Mouse (Mus musculus) limb, embryonic 14.5 days (tissue): Measurements from ENCODE around the gene Nfe2l1. TPM values are rescaled to one million over a fixed set of nuclear protein-coding genes. Genes with fewer than 3 reads are reported as not detected.

Experiments used
- ATAC-seq: fragments of 200-750 bp; cut with Nextera tagmentation; 2 replicates; pipeline ENCODE4 v1.8.0; 2017; ENCODE audit warnings: low read depth, moderate number of reproducible peaks, moderate TSS enrichment; ENCODE audit not compliant: low FRiP score
- DNase-seq: peaks from one replicate; pipeline ENCODE4 v3.0.0-alpha.2; 2015; ENCODE audit warnings: low spot score
- H3K27ac ChIP-seq: fragments of 300-500 bp; sonication (generic); replicated peaks from 2 replicates; pipeline ENCODE4 v1.5.1; 2014; ENCODE audit warnings: low read depth, mild to moderate bottlenecking, low read length, moderate library complexity, mixed read lengths
- H3K27me3 ChIP-seq: fragments of 300-500 bp; sonication (generic); 2 replicates; pipeline ENCODE4 v1.6.1; 2014; ENCODE audit warnings: low read length, mixed read lengths; ENCODE audit not compliant: control insufficient read depth, insufficient read depth
- H3K36me3 ChIP-seq: fragments of 300-500 bp; sonication (generic); 2 replicates; pipeline ENCODE4 v1.6.1; 2014; ENCODE audit warnings: mild to moderate bottlenecking, low read length, moderate library complexity, mixed read lengths; ENCODE audit not compliant: control insufficient read depth, insufficient read depth
- H3K4me1 ChIP-seq: fragments of 300-500 bp; sonication (generic); 2 replicates; pipeline ENCODE4 v1.6.1; 2014; ENCODE audit warnings: antibody characterized with exemption, low read length, mixed read lengths; ENCODE audit not compliant: control insufficient read depth, insufficient read depth
- H3K4me2 ChIP-seq: fragments of 300-500 bp; sonication (generic); replicated peaks from 2 replicates; pipeline ENCODE4 v1.6.1; 2014; ENCODE audit warnings: low read depth, mild to moderate bottlenecking, low read length, moderate library complexity; ENCODE audit not compliant: severe bottlenecking
- H3K4me3 ChIP-seq: fragments of 300-500 bp; sonication (generic); replicated peaks from 2 replicates; pipeline ENCODE4 v1.5.1; 2014; ENCODE audit warnings: low read length
- H3K9ac ChIP-seq: fragments of 300-500 bp; sonication (generic); 2 replicates; pipeline ENCODE4 v1.6.1; 2014; ENCODE audit warnings: mild to moderate bottlenecking, low read depth, low read length, moderate library complexity; ENCODE audit not compliant: severe bottlenecking
- H3K9me3 ChIP-seq: fragments of 300-500 bp; sonication (generic); 2 replicates; pipeline ENCODE4 v1.6.1; 2016; ENCODE audit warnings: low read length; ENCODE audit not compliant: control insufficient read depth
- POLR2A ChIP-seq: fragments of 200-500 bp; IDR thresholded peaks from 2 replicates; pipeline ENCODE4 v1.8.0; 2012; ENCODE audit warnings: inconsistent platforms, mild to moderate bottlenecking, moderate library complexity, borderline replicate concordance; ENCODE audit not compliant: insufficient read depth, insufficient read length; ENCODE audit errors: extremely low read depth
- WGBS: fragments of 180-500 bp; shearing (Covaris S2); extraction: QIAGEN DNeasy Blood & Tissue Kit; methylation state at CpG from one replicate; pipeline ENCODE4 v1.1.7; 2014; 5-methylcytosine and 5-hydroxymethylcytosine counted together
- polyA plus RNA-seq, 2 experiments: library from polyadenylated mRNA; depleted of rRNA in 1 of 2; stranded (reverse) in 1 of 2; unstranded in 1 of 2; fragments of >200 nt; fragmentation: Nextera tagmentation in 1 of 2; extraction: Ambion mirVana in 1 of 2; gene quantifications; 2 replicates each; pipeline versions ENCODE4 v1.2.1 to v1.2.3; 2012 to 2014

Nfe2l1 gene
- polyA plus RNA-seq, 2 experiments = 42.0 to 94.5 TPM

DNA sequence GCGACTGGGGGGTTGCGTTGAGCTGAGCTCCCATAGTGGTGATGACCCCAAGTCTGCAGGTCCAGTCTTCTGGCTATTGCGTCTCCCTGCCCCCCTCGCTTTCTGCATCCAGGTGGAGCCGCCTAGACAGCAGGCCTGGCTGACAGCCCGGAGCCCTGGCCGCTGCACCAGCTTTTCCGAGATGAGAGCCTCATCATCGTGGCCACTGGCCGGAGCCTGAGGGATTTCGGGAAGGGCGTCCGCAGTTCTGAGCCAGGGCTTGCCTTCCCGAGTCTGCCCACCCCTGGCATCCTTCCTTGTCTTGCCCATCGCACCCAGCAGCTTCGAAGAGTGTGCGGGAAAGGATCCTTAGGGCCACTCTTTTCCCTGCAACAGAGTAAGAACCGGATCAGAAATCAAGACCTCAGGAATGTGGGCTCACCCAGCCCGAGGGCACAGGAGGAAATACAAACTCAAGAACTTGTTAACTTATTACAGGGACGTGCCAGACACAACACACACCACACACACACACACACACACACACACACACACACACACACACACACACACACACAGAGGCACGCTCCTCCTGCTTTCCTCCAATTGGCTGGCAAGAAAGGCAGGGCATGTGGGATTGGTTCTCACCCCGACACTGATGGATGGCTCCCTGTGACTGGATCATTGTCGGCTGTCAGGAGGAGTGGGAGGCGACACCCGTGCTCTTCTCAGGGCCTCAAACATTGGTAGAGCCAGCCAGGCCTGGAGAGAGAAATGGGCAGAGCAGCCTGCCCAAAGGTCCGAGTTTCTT, 33.6 kb upstream of the Nfe2l1 start:
- Histone ChIP-seq H3K9me3 (no peaks in the 10 kb centered on the region), H3K4me1 (peaks cover 18% of the 10 kb centered on the region), H3K27me3 (0 out of 2 replicates have a peak, but pooled peaks cover 5% of the 10 kb centered on the region), H3K9ac (peak overlapping the region; percentile 25; the same call in 1 of the 2 replicates), H3K4me3 (0 out of 2 replicates have a peak overlapping the region, but pooled peaks have one; percentile 2), H3K36me3 (peaks cover under 1% of the 10 kb centered on the region; the same call in 1 of the 2 replicates), H3K4me2 (peak overlapping the region; percentile 29; the same call in 1 of the 2 replicates), H3K27ac (no peak overlapping the region)
- TF ChIP-seq POLR2A = no peak
- WGBS = 19% methylated on average over 26 of the region's 26 CpGs
- ATAC-seq (no peak), DNase-seq (no peak)

DNA sequence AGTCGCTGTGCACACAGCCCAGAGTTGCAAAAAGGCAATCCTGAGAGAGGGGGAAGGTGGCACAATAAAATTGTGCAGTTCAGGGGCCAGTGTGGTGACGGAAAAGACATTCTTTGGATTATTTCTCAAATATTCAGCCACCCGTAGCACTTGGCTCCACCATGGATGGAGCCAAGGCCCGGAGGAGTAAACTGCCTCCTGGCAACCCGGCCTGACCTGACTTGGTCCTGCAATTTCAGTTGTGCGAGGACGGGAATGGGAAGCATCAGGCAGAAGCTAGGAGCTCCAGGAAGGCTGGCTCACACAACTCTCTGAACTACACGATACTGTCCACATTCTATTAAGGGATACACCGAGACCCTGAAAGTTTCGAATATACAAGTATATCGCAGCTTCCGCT, 32.8 kb upstream of the Nfe2l1 start:
- no peak for DNase-seq
- 78% methylated on average over 12 of the region's 12 CpGs for WGBS
- no peak overlapping the region for H3K9ac ChIP-seq
- peaks cover 9% of the 10 kb centered on the region; the same call in 1 of the 2 replicates for H3K36me3 ChIP-seq
- no peak overlapping the region for H3K27ac ChIP-seq
- H3K4me2 ChIP-seq = peak overlapping the region; percentile 77; the same call in 1 of the 2 replicates
- no peak for TF ChIP-seq POLR2A
- peaks cover 18% of the 10 kb centered on the region for H3K4me1 ChIP-seq
- H3K4me3 ChIP-seq = no peak overlapping the region
- H3K27me3 ChIP-seq = 0 out of 2 replicates have a peak, but pooled peaks cover 5% of the 10 kb centered on the region
- no peak for ATAC-seq
- H3K9me3 ChIP-seq = no peaks in the 10 kb centered on the region

DNA sequence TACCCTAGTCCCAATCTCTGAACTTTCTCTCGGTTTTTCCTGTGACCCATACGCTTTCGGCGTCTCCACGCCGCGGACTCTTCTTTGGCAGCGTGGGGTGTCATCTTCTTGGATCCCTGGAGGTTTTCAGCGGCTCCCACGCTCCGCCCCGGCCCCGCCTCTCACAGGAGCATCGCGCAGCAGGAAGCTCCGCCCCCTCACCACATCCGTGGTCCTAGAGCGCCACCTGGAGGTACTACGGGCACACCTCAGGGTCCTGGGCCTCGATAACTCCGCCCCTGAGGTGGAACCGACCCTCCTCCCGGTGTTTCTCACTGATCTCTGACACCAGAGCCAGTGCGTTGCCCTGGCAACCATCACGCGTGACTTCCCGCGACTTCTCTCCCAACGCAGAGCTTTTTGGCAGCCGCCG, 32.1 kb upstream of the Nfe2l1 start:
- Histone ChIP-seq H3K36me3 (peaks cover 14% of the 10 kb centered on the region; the same call in 1 of the 2 replicates), H3K4me3 (peak overlapping the region; percentile 40), H3K4me1 (peaks cover 18% of the 10 kb centered on the region), H3K27me3 (0 out of 2 replicates have a peak, but pooled peaks cover 5% of the 10 kb centered on the region), H3K9ac (0 out of 2 replicates have a peak overlapping the region, but pooled peaks have one; percentile 36), H3K4me2 (peak overlapping the region; percentile 77), H3K27ac (no peak overlapping the region), H3K9me3 (no peaks in the 10 kb centered on the region)
- TF ChIP-seq POLR2A = no peak
- ATAC-seq (peak; percentile 85), DNase-seq (peak; percentile 93)
- WGBS = under 1% methylated on average over 31 of the region's 31 CpGs

DNA sequence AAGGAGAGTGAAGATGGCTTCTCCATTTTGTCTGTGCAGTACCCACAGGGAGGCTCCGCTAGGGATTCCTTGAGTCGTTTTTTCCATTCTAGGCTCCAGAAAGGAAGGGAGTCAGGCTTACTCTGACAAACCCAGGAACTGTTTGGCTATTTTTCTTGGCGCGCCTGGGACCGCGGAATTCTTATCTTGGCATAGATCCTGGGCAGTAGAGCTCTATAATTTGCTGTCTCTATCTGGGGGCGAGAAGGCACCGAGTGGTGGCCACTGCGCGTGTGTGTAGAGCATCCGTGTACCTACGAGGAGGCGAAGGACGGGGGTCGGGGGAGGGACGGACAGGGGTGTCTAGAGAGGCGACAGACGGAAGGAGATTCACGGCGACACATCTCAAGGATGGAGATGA, 31.7 kb upstream of the Nfe2l1 start:
- no peak overlapping the region for H3K27ac ChIP-seq
- peak; percentile 24 for ATAC-seq
- peaks cover 18% of the 10 kb centered on the region; the same call in 1 of the 2 replicates for H3K36me3 ChIP-seq
- H3K4me1 ChIP-seq = peaks cover 18% of the 10 kb centered on the region
- H3K9me3 ChIP-seq = no peaks in the 10 kb centered on the region
- peak overlapping the region; percentile 40 for H3K4me3 ChIP-seq
- 0 out of 2 replicates have a peak overlapping the region, but pooled peaks have one; percentile 36 for H3K9ac ChIP-seq
- H3K27me3 ChIP-seq = 0 out of 2 replicates have a peak, but pooled peaks cover 5% of the 10 kb centered on the region
- DNase-seq = peak; percentile 69
- WGBS = 1% methylated on average over 20 of the region's 20 CpGs
- TF ChIP-seq POLR2A = no peak
- H3K4me2 ChIP-seq = peak overlapping the region; percentile 77

DNA sequence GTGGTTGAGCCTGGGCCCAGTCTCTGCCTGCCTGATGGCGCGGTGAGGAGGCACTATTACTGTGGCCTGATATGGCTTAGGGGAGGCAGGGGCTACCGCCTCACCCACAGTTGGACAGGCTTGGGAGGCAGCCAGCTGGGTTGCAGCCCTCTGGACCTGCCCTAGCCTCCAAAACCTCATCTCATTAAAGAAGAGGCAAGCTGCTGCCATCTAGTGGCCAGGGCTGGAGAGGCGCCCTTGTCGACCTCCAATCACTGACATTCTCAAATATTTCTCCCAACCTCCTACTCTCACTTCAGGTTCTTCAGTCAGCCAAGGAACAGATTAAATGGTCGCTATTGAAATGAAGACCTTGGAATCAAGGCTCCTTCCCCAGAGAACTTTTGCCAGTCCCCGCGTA, 30.8 kb upstream of the Nfe2l1 start:
- 6% methylated on average over 8 of the region's 8 CpGs for WGBS
- H3K4me3 ChIP-seq = 0 out of 2 replicates have a peak overlapping the region, but pooled peaks have one; percentile 40
- H3K27ac ChIP-seq = no peak overlapping the region
- ATAC-seq (peak; percentile 12; the same call in 1 of the 2 replicates), DNase-seq (peak; percentile 90)
- no peak for TF ChIP-seq POLR2A
- H3K27me3 ChIP-seq = 0 out of 2 replicates have a peak, but pooled peaks cover 5% of the 10 kb centered on the region
- H3K9me3 ChIP-seq = no peaks in the 10 kb centered on the region
- peaks cover 18% of the 10 kb centered on the region for H3K4me1 ChIP-seq
- H3K36me3 ChIP-seq = peaks cover 22% of the 10 kb centered on the region; the same call in 1 of the 2 replicates
- no peak overlapping the region for H3K4me2 ChIP-seq
- no peak overlapping the region for H3K9ac ChIP-seq
